Mouse (Mus musculus) layer of hippocampus, adult 9-10 months (tissue): ENCODE data around the gene Akt1s1.

Experiments used
- DNase-seq: peaks from one replicate; pipeline ENCODE4 v3.0.0; 2022; ENCODE audit warnings: low spot score

Gene Akt1s1

DNA sequence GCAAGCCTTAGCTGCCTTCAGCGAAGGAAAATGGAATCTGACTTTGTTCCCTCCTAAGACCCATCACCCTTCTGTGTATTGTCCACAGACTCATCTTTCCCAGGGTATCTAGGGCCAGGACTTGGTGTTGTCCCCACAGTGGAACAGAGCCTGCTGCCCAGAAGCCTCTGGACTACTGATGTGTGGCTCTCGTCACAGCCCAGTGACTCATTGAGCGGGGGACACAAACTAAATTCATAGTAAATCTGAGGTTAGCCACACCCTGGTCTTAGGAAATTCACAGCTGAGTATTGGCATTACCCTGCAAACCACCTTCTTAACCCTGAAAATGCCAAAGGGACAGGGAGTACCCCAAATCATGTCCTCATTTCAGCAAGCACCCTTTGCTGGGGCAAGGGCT lies 22.0 kb upstream of the Akt1s1 start:
- no peak for DNase-seq

DNA sequence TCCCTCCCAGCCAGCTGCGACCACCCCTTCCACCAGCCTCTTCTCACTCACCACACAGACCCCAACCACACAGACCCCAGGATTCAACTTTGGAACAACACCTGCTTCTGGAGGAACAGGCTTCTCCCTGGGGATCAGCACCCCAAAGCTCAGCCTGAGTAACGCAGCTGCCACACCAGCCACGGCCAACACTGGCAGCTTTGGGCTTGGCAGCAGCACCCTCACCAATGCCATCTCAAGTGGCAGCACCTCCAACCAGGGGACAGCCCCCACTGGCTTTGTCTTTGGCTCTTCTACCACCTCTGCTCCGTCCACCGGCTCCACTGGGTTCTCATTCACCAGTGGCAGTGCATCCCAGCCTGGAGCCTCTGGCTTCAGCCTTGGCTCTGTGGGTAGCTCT lies 20.1 kb upstream of the Akt1s1 start:
- no peak for DNase-seq

DNA sequence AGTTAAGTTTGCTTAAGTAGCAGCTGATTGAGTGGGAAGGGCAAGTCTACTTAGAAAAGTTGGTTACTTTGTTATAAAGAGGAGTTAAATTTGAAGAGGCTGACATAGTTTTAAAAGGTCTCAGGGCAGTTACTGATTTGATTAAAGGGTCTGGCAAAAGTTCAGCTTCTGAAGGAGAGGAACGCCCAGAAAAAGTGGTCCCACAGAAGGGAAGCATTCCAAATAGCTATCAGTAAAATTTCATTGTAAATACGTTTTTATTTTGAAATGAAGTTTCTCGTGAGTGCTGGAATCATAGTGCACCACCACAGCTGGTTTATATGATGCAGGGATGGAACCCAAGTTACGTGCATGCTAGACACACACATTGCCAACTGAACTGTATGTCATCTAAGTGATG lies 16.0 kb upstream of the Akt1s1 start:
- no peak for DNase-seq

DNA sequence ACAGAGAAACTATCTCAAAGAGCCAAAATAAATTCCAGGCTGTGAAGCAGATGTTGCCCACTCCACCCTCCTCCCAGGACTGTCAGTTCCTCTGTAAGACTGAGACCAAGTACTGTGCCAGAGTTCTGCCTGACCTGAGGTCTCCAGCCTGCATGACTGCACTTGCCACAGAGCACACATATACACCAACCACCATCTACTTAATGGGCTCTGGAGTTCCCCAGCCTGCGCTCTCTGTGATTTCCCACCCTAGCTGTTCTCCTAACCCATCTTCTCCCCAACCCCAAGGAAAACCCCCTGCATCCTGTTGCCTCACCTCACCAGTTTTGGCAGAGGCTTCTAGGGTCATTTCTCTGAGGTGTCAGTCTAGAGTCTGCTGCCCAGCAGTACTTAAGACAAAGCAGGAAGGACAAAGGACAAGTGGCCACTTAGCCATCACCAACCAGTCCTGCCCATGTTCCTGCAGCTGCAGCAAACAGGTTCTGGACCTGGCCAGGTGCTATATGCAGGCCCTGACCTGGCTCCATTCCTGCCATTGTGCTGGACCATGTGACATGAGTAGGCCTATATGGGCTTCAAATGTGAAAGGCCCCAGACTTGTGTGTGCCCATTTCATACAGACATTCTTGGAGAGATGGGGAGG lies 13.3 kb upstream of the Akt1s1 start:
- no peak for DNase-seq

DNA sequence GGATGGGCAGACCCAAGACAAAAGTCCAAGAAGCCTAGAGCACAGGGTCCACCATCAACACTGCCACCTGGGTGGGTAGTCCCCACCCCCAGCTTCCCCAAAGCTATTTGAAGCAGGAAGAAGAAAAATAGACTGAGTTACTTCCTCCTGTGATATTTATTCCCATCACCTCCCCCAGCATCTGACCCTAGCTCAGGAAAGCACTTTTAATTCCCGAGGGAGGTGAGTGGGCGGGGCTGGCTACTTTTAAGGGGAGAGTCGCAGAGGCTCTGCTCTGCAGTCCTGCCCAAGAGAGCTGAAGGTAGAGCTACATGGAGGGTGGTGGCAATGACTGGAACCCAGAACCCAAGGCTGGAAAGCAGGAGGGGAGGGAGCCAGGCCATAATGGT lies 12.8 kb upstream of the Akt1s1 start:
- no peak for DNase-seq

DNA sequence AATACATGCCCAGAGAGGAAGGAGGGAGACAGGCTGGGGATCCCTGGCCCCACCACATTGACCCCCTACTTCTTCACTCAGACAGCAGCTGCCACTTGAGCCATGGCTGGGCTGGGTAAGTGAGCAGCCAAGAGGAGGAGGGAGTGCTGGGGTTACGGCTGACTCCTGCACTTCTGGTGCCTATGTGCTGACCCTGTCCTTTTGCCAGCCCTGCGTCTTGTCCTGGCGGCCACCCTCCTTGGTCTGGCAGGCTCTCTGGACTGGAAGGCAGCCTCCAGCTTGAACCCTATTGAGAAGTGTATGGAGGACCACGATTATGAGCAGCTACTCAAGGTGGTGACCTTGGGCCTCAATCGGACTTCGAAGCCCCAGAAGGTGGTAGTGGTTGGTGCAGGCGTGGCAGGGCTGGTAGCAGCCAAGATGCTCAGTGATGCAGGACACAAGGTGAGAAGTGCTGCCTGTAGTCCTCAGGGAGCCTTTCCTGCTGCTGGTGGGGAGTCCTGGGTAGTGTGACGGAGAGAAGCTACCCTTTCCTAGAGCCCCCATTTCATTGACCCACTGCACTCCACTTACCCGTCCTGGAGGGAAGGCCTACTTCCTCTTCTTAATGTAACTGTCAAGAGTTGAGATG lies 12.3 kb upstream of the Akt1s1 start:
- no peak for DNase-seq

DNA sequence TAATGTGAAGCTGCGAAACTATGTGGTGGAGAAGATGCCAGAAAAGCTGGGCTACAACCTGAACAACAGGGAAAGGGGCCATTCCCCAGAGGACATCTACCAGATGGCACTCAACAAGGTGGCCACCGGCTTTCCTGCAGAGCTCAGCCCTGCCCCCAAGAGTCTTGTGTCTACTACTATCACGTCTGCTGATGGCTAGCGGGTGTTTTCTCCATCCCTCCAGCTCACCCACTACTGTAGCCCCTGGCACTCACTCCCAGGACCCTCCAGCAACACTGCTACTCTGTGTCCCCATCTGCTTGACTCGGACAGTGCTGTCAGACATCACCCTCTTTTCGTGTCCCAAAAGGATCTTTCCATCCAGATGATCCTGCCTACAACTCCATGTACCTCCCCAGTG lies 10.7 kb upstream of the Akt1s1 start:
- DNase-seq = no peak

DNA sequence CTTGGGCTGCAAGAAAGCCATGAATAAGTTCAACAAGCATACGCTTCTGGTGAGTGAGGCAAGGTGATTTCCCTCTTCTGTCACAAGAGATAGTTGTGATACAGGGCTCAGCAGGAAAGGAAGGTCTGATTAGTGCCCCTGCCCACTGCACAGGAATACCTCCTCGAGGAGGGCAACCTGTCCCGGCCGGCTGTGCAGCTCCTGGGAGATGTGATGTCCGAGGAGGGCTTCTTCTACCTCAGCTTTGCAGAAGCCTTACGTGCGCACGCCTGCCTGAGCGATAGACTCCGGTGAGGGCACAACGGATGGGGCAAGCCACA lies 9.7 kb upstream of the Akt1s1 start:
- DNase-seq = no peak

DNA sequence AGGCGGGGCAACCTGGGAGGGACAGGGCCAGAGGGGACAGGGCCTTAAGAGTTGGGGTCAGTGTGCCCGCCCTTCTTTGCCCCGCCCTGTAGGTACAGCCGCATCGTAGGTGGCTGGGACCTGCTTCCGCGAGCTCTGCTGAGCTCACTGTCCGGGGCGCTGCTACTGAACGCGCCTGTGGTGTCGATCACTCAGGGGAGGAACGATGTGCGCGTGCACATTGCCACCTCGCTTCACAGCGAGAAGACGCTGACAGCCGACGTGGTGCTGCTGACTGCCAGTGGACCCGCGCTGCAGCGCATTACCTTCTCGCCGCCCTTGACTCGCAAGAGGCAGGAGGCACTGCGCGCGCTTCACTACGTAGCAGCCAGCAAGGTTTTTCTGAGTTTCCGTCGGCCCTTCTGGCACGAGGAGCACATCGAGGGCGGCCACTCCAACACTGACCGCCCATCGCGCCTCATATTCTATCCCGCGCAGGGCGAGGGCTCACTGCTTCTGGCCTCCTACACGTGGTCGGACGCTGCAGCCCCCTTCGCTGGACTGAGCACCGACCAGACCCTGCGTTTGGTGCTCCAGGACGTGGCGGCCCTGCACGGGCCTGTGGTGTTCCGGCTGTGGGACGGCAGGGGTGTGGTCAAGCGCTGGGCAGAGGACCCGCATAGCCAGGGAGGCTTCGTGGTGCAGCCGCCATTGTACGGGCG lies 9.2 kb upstream of the Akt1s1 start:
- DNase-seq = no peak

DNA sequence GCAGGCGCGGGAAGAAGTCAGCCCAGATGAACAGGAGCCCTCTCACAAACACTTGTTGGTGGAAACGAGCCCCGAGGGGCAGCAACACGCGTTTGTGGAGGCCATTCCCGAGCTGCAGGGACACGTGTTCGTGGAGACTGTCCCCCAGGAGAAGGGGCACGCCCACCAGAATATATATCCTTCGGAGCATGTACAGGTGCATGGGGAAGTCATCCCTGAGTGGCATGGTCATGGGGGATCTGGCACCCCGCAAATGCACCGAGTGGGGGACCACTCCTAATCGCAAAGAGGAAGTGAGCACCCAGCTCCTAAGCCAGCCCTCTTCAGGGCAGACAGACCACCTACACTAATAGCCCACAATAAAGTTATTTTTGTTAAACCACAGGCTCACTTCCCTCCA lies 8.4 kb upstream of the Akt1s1 start:
- no peak for DNase-seq

DNA sequence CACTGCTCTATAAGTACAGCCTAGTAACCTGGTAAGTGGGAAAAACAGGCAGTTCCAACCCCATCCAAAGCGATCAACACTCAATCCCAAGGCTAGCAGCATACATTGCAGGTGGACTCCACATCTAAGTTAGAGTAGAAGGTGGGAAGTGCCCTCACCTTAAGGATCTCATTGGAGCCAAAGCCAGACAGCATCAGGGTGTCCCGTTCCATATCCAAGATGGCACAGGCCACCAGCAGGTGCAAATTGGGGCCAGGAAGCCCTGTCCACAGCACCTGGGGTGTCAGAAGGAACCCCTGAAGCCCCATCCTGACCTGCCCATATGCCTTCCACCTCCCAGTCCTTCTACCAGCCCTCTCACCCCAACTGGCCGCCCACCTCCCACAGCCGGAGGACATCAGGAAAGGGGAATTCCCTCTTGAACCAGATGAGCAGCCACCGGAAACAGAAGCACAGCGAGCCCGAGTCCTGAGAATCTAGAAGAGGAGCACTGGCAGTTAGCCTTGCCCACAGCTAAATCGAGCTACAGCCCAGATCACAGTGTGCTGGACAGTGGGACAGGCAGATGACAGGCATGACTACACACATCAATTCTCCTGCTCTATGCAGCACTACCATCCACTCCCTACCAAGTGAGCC lies 6.8 kb upstream of the Akt1s1 start:
- no peak for DNase-seq

DNA sequence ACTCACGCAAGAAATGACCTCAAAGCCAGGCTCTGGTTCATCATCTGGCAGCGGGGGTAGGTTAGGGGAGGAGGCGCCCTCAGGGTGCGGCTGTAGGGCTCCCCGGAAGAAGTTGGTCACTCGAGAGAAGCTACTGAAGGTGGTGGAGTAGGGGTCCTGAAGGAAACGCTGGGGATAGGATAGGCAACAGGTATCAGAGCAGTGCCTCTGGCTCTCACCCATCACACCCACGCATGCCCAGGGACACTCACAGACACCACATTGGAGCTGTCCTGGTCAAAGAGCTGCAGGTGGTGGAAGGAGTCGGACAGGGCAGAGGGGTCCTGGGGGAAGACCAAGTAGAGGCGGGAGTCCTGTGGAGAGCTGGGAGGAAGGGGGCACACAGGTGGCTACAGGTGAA lies 3.8 kb upstream of the Akt1s1 start:
- DNase-seq = no peak

DNA sequence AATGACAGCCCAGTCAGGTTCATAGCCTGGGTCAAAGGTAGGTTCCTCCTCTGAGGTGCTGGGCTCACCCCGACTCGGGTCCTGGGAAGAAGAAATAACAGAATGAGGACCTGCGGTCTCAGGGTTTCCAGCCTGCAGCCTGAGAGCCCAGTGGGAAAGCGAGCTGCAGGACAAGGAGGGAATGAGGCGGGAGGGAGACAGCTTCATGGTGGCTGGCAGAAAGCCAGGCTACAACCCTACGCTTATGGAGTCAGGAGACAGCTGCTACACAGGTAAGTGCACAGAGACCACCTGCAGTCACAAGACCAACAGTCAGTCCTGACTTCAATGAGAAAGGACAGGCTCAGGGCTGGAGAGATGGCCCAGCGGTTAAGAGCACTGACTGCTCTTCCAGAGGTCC lies 2.0 kb upstream of the Akt1s1 start:
- DNase-seq = no peak

DNA sequence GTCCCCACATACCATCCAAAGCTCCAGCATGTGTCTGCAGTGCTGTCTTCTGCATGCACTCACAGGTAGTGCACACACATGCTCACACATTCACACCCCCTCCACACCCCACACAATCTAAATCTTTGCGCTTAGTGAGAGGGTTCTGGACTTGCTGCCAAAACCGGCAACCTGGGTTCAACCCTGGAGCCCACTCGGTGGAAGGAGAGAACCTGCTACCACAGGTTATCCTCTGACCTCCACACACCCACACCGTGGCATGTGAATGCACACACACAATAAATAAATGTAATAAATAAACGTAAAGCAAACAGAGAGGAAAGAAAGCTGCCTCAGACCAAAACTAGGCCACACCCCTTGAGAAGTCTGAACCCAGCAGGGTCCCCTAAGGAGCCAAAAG lies 1.0 kb upstream of the Akt1s1 start:
- no peak for DNase-seq

DNA sequence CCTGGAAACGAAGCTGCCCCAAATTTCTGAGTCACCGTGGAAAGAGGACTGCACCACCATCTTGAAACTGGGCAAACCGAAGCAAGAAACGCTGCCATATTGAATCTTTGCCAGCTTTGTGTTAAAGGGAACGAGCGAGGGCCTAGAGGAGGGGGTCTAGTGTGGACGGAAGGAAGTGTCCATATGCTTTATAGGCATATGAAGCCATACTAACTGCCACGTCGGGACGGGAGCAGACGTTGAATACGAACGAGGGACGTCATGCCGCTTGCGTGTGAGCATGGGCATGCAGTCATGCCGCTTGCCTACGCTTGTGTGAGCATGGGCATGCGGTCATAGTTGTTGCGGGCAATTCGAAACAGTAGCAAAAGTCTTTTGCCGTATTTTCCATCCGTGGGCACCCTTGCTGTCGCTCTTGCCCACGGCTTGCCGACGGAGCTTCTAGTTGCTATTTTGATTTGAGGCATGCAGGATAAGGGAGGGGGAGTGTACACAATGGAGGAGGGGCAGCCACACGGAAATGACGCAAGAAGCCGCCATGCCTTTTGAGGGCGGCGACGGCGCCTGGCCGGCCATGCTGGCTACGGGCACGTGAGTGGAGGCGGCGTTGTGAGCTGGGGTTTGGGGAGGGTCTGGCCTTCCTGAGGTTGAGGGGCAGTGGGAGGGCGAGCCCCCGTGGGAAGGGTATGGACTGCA lies 773 bp downstream of the Akt1s1 start:
- peak; percentile 94 for DNase-seq

DNA sequence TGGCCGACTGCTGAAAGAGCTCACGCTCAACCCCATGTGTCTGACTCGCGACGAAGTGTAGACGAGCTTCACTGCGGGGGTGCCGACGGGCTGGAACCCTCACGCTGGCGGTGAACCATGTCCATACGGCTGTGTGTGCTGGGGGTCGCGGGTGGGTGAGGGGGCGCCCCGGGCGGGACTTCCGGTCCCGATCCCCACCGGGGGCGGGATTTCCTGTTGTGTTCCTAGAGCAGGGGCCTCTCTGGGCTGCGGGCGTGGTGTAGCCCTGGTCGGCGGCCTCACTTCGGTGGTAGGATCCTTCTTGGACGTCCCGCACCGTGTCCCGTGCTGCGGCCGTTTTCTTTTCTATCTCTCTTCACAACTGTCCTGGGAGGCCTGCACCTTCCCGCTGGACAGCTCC lies 1.4 kb downstream of the Akt1s1 start:
- DNase-seq = no peak

DNA sequence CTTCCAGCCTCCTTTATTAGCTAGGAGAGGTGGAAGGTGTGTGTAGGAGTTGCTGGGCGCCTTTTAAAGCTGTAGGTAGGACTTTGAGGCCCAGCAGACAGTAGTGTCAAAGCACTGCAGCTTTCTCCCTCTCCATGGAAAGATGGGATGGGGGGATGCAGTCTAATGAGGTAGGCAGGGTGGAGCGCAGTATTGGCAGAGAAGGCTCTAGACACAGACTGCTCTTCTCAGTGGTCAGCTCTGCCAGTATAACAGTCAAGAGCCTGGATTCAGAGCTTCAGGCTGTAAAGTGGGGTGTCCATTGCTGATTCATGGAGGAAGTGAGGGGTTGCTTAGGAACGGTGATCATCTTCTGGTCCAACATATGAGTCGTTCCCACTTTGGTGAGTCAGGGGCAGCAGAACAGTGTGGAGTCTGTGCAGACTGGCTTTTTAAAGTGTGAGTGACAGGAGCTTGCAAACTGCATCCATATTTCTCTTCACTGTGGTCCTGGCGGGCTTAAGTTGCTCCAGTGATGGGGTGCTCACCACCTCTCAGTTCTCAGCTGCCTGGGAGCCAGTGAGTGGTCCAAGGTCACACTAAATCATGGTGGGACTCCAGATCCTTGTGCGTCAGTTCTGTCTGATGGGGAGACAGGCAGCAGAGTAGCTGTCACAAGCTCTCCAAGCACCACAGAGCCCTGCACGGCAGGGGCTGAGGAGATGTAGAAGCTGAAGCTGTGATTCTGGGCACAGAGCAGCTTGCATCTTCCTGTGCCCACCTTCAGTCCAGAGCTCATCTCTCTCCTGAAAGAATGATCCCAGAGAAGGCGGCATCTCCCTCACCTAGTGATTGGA lies 2.2 kb downstream of the Akt1s1 start:
- no peak for DNase-seq

DNA sequence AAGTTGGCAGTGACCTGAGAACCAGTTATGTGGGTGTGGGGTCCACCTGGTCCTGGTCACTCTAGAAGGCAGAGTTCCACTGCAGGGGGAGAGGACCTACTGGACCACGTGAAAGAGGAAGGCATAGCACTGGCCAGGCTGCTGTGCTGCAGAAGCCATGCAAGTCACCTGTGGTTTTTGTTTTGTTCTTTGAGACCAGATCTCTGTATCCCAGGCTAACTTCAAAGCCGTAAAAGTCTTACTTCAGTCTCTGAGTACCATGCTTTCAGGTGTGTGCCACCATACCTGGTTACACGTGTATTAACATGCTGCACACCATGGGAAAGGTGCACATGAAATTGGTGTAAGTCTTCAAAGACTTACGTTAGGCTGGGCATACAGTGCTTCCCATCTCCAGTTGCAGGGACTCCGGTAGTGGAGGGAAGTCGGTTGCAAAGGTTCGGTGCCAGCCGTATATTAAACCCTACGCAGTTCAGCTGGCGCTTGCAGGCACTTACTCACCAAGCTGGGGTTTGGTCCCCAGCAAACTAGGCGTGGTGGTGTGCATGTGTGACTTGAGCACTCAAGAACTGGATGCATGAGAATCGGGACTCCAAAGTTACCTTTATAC lies 2.9 kb downstream of the Akt1s1 start:
- DNase-seq = no peak

DNA sequence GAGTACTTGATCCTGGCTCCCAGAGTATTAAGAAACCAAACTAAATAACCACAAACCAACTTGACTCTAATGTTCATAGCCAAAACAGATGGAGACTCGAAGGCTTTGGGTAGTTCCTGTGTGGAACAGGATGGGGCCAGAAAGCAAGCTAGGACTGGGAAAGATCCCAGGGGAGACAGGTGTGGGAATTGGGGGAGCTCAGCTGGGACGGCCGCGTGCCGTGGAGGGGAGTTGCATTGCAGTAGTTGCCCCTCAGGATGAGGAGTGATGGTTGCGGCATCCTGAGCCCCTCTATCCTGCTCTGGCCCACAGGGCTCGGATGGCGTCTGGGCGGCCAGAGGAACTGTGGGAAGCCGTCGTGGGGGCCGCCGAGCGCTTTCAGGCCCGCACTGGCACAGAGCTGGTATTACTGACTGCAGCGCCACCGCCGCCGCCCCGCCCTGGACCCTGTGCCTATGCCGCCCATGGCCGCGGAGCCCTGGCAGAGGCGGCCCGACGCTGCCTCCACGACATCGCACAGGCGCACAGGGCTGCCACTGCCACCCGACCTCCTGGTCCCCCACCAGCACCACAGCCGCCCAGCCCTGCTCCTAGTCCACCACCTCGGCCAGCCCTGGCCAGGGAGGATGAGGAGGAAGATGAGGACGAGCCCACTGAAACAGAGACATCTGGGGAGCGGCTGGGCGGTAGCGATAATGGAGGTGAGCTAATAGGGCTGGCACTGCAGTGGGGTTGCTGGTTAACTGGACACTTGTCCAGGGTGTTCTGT lies 3.7 kb downstream of the Akt1s1 start:
- DNase-seq = no peak

DNA sequence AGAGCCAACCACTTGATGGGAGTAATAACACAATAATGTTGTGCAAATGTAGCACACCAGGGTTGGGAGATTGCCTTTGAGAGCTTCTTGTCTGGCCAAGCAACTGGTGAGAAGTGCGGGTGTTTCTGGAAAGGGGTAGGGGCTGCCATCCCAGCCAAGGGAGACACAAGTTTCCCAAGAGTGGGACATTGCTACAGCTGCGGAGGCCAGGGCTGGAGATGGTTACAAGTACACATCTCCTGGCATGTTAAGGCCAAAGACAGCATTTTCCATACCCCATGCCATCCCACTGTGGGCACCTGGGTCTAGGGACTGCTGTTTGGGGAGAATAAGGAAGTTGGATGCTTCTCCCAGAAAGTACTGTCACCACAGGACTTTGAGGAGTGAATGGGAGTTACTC lies 4.3 kb downstream of the Akt1s1 start:
- DNase-seq = no peak
